Mouse (Mus musculus) embryonic fibroblast, embryonic 13.5 days (primary cell): ENCODE results near the gene Kdelr1. TPM values are rescaled to one million over a fixed set of nuclear protein-coding genes. Genes with fewer than 3 reads are reported as not detected.
"Not testable (repeated sequence)": the region's sequence is repeated elsewhere in the genome, so short reads cannot be mapped to it uniquely, and the experiment has no call there.

ENCODE experiments used
- H3K27ac ChIP-seq: 2 replicates; pipeline ENCODE4 v1.5.1; 2012; ENCODE audit warnings: low read length, control low read depth, inconsistent platforms; ENCODE audit not compliant: insufficient read depth
- H3K4me1 ChIP-seq: 2 replicates; pipeline ENCODE4 v1.6.1; 2011; ENCODE audit warnings: low read length; ENCODE audit not compliant: control insufficient read depth, insufficient read depth
- H3K4me3 ChIP-seq: 2 replicates; pipeline ENCODE4 v1.5.1; 2011; ENCODE audit warnings: mild to moderate bottlenecking, control low read depth, low read length; ENCODE audit not compliant: insufficient read depth
- CTCF ChIP-seq: IDR thresholded peaks from 2 replicates; pipeline ENCODE4 v1.5.1; 2011; ENCODE audit warnings: mild to moderate bottlenecking, control low read depth, low read length, moderate library complexity, borderline replicate concordance; ENCODE audit not compliant: insufficient read depth
- POLR2A ChIP-seq: IDR thresholded peaks from 2 replicates; pipeline ENCODE4 v1.6.1; 2011; ENCODE audit warnings: low read depth, mild to moderate bottlenecking, control low read depth, low read length, moderate library complexity
- polyA plus RNA-seq: library from polyadenylated mRNA; stranded (reverse); fragments of >200 nt; gene quantifications from 2 replicates; pipeline ENCODE4 v1.2.4, GENCODE M21; 2011; ENCODE audit warnings: low read depth; ENCODE audit not compliant: missing spikeins, insufficient read length

Kdelr1 gene
- polyA plus RNA-seq, 1 experiment = 303 TPM

DNA sequence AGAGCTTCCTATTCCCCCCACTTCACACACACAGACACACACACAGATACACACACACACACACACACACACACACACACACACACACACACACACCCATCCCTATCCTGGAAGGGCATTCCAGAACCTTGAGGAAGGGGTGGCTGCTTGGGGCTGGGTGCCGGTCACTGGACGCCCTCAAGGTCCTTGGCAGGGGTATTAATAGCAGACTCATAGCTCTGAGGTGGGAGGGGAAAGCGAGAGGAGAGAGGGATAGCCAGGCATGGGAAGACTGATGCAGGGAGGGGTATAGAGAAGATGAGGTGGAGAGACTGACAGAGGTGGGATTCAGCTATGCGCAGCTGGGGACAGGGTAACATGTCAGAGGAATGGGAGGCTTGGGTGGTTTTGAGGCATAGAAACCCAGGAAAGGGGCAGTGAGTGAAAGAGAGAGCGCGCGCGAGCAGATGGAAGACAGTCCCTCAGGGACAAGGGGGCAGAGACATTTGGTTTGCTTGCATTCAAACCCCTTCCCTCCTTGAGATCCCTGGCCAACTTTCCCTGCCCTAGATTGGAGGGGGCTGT lies 3.4 kb upstream of the Kdelr1 start:
- Histone ChIP-seq H3K4me1 (0 out of 2 replicates have a peak, but pooled peaks cover 3% of the 10 kb centered on the region), H3K4me3 (no peak overlapping the region), H3K27ac (no peak overlapping the region)
- no peak; the same call in 1 of the 2 replicates for TF ChIP-seq POLR2A
- no peak for TF ChIP-seq CTCF

DNA sequence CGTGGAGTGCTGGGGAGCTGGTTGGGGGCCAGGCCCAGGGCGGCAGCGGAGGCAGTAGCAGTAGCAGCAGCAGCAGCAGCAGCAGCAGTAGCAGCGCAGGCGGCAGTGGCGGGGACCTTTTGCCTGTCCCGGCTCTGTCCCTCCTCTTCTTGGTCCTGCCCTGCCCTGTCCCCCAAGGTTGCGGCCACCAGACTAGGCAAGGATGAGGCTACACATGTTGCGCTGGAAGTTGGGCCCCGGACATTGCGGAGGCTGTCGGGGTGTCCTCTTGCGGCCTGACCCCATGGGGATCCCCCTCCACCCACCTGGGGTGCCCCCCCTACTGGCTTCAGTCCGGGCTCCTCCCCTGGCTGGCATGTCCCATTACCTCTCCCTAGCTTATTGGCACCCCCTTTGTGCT lies 2.8 kb upstream of the Kdelr1 start:
- H3K4me3 ChIP-seq = no peak overlapping the region
- no peak overlapping the region for H3K27ac ChIP-seq
- no peak for TF ChIP-seq POLR2A
- TF ChIP-seq CTCF = no peak
- 0 out of 2 replicates have a peak, but pooled peaks cover 3% of the 10 kb centered on the region for H3K4me1 ChIP-seq

DNA sequence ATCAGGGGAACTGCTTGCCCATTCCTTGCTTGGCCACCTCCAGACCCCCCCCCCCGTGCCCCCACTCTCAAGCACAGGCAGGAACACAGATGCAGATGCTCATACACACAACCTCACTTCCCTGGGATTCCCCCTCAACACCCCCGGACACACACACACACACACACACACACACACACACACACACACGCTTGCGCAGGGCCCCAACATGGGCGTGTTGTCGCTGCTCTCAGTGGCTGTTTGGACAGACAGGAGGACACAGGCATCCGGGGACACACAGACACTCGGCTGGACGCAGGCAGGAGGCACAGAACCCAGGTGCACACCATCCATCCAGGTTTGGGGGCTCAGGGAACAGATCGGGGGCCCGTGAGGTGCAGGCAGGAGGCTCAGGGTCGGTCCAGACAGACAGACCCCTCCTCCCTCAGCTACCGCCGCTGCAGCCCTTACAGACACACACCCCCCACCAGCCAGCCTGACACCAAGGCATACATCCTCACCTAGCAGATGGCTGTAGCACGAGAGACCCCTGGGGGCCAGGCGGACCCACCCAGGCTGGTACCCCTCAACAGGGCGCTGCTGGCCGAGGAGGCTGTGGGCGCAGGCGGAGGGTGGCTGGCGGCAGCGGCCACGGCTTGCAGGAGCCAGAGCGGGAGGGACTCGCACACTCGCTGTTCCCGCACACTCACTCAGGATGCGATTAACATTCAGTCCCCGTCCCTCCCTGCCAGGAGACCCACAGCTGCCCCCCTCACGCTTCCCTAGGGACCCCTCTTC lies 2.1 kb upstream of the Kdelr1 start:
- Histone ChIP-seq H3K4me1 (0 out of 2 replicates have a peak, but pooled peaks cover 4% of the 10 kb centered on the region), H3K27ac (no peak overlapping the region), H3K4me3 (no peak overlapping the region)
- TF ChIP-seq POLR2A (peak; percentile 31), CTCF (no peak)

DNA sequence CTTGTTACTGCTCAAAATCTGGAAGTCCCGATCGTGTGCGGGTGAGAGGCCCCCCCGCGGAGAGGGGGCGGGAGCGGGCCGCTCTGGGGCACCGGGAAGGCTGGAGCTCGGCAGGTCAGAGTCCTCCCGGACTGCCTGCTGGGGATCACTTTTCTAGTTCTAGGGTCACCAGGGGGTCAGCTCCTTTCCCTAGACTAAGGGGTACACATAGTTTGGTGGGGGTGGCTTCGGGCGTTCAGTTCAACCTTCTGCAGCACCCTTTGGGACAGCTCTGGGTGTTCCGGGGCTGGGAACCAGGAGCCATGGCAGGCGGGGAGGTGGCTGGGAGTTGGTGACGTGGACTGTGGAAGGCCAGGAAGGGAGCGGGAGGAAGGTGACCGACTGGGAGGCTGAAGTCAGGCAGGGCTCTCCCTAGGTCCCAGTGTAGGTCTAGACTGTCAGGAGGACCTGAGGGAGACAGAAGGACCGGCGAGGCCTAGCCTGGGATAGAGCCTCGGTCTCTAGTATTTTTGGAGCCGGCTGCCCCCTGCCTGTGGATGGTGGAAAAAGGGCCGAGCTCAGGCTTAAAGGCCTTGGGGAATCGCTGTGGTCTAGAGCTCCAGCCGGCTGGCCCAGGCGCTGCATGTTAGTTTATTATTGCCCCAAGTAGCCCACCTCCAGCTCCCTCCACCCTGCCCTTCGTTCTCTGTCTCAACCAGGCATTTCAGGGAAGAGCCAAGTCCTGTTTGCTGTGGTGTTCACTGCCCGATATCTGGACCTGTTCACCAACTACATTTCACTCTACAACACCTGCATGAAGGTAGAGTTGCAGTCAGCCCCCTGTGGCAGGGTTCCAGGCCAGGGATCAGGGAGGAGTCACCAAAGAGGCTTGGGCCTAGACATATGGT lies 732 bp downstream of the Kdelr1 start:
- TF ChIP-seq POLR2A = peak; percentile 57
- TF ChIP-seq CTCF = no peak
- Histone ChIP-seq H3K27ac (peak overlapping the region; percentile 45), H3K4me3 (peak overlapping the region; percentile 75), H3K4me1 (0 out of 2 replicates have a peak, but pooled peaks cover 3% of the 10 kb centered on the region)

DNA sequence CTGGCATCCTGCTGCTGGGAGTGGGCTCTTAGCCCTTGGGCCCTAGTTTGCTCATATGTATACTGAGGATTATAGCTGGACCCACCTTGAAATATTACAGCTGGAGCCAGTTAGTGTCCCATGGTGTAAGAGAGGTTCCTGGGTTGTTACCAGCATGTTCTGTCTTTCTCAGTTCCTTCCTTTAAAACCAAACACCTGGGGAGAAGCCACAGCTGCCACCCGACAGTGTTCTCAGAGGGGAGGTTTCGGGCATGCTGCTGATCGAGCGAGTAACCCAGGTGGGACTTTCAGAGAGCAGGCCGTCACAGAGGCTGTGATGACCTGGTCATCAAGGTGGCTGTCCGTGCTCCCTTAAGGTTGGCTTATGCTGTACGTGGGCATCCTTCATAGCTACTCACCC lies 4.3 kb downstream of the Kdelr1 start:
- H3K4me1 ChIP-seq = 0 out of 2 replicates have a peak, but pooled peaks cover 3% of the 10 kb centered on the region
- TF ChIP-seq POLR2A (no peak), CTCF (no peak)

DNA sequence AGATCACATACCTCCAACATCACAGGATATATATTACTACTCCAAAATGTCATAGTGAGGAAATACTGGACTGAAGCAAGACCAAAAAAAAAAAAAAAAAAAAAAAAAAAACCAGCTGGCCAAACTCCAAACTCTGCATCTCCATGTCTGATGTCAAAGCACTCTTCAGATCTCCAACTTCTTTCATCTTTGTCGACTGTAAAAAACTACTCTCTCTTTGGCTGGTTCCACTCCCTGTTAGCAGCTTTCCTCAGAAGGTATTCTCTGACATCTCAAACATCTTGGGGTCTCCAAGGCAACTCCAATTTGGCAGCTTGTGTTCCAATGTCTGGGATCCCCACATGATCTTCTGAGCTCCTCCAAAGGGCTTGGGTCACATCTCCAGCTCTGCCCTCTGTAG lies 5.7 kb downstream of the Kdelr1 start, which contains the start of gene Grin2d:
Gene Grin2d (minus strand): TSS at position 101 of the 400 bp plus-strand sequence.
- H3K27ac ChIP-seq, H3K4me3 ChIP-seq, H3K4me1 ChIP-seq: not testable (repeated sequence)

More for the DNA sequence above, 4.3 kb downstream of the Kdelr1 start:
- no peak overlapping the region for H3K4me3 ChIP-seq
- H3K27ac ChIP-seq = no peak overlapping the region

DNA sequence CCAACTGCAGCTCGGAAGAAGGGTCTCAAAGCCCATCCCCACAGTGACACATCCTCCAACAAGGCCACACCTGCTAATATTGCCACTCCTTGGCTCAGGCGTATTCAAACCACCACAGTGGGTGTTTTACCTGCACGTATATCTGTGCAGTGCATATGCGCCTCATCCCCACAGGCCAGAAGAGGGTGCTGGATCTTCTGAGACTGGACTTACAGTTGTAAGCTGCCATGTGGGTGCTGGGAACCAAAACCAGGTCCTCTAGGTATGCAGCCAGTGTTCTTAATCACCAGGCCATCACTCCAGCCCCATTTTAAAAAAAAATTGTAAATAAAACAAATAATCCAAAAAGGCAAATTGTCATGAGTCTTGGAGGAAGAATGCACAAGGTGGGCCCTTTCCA lies 8.0 kb downstream of the Kdelr1 start:
- TF ChIP-seq POLR2A = no peak
- TF ChIP-seq CTCF = no peak
- Histone ChIP-seq H3K4me1 (0 out of 2 replicates have a peak, but pooled peaks cover 2% of the 10 kb centered on the region), H3K4me3 (no peak overlapping the region), H3K27ac (no peak overlapping the region)

DNA sequence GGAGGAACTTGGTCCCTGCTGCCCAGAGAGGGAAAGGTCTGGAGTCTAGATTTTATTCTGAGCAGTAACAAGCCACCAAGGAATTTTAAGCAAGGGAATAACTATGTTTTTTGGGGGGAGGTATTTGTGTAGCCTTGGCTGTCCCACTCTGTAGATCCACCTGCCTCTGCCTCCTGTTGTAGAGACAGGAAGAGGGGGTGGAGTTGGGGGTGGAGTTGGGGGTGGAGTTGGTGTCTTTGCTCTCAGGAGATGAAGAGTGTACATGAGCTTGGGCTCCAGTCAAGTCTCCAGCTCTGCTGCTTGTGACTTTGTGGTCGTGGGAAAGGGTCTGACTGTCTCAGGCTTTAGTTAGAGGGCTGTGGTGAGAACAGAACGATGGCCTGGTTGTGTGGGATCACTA lies 8.4 kb downstream of the Kdelr1 start:
- no peak overlapping the region for H3K4me3 ChIP-seq
- no peak overlapping the region for H3K27ac ChIP-seq
- no peaks in the 10 kb centered on the region for H3K4me1 ChIP-seq
- TF ChIP-seq POLR2A (no peak), CTCF (no peak)

DNA sequence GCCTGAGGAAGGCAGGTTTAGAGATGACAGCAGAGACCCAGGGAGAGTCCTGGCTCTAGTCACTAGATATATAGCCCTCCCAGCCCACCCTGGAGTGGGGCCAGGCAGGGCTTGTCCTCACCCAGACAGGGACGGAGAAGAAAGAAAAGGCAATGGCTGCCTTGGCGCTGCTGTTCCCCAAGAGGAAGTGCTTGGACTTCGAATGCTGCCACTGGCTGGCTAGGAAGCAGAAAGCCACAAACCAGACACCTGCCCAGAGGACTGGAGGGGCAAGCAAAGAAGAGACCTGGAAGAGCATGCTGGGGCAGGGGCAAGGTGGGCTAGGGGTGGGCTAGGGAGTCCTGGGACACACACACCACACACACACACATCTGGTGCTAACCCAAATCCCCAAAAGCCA lies 14.7 kb downstream of the Kdelr1 start:
- Histone ChIP-seq H3K4me3 (no peak overlapping the region), H3K4me1 (no peaks in the 10 kb centered on the region), H3K27ac (no peak overlapping the region)
- TF ChIP-seq POLR2A = no peak
- no peak for TF ChIP-seq CTCF

DNA sequence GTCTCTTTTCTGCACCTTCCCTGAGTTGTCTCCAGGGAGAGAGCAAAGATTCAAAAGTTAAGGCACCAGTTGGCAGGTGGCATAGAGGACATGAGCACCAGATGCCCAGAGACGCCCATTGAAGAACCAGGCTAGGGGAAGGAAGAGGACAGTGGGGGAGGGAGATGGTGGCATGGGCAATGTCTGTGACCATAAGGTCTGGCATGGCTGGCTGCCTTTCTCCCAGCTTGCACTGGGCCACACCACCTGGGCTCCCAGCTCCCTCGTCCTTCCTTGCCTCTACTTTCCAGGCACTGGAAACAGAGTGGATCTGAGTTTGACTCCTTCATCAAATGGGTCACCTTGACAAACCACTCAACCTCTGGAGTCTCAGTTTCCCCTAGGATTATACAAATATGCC lies 20.1 kb downstream of the Kdelr1 start:
- H3K4me1 ChIP-seq = no peaks in the 10 kb centered on the region
- H3K27ac ChIP-seq = no peak overlapping the region
- no peak for TF ChIP-seq CTCF
- TF ChIP-seq POLR2A = no peak
- no peak overlapping the region for H3K4me3 ChIP-seq
